14 mouse cellular contexts compared by ENCODE assay signal in the genomic region with DNA sequence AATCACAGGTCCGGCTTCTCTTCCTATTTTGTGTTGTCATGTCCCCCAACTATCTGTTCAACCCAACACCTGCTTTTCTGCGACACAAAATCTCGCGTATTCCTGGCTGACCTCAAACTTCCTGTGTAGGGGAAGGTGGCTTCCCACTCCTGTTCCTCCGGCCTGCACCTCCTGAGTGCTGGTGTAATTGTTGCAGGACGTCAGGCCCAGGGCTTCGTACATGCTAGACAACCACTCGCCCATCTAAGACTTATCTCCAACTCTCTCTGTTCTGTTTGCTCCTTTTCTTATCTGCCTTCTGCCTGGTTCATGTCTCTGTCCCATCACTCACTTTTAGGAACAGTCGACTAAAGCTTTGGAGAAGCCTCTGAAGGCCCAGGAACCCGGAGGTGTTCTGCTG. TPM values are rescaled to one million over a fixed set of nuclear protein-coding genes. Genes with fewer than 3 reads are reported as not detected.
DNase-seq lines count a peak whose midpoint lies in the region; ATAC-seq and TF ChIP-seq lines count a peak whose summit lies in the region.
"Had no signal": no experiment of that assay in that cellular context is flagged by ENCODE, and none has a peak within 500 bp of the region (broad histone marks: within the 10 kb centered on the region; RNA-seq: fewer than 3 reads in every experiment).

No protein-coding gene starts in this region.

- peaks cover 25% of the 10 kb centered on the region for H3K27me3 ChIP-seq in hindbrain, embryonic 14.5 days (ENCODE audit: control insufficient read depth, insufficient read depth, low read length)
- peaks cover 43% of the 10 kb centered on the region for H3K27me3 ChIP-seq in hindbrain, embryonic 13.5 days
- no peaks in the 10 kb centered on the region for H3K27me3 ChIP-seq in ES-Bruce4 (ENCODE audit: control insufficient read depth, insufficient read depth, low read length, poor library complexity, severe bottlenecking)
- peaks cover 47% of the 10 kb centered on the region for H3K27me3 ChIP-seq in liver, embryonic 15.5 days

- no peak for TF ChIP-seq POLR2A in ES-Bruce4 (IDR thresholded peaks at IDR 0.05; ENCODE audit: insufficient read depth, low read length)

- peak overlapping the region; percentile 24; the same call in 1 of the 2 replicates for H3K4me2 ChIP-seq in hindbrain, embryonic 14.5 days (replicated peaks)
- no peak overlapping the region for H3K4me2 ChIP-seq in hindbrain, embryonic 13.5 days
- peak overlapping the region; percentile 65 for H3K4me2 ChIP-seq in liver, embryonic 15.5 days

- no peak for TF ChIP-seq CTCF in ES-Bruce4 (IDR thresholded peaks at IDR 0.05; ENCODE audit: low read depth, low read length)

- H3K9me3 ChIP-seq in hindbrain, embryonic 14.5 days (ENCODE audit: control insufficient read depth, low read length): no peaks in the 10 kb centered on the region
- H3K9me3 ChIP-seq in hindbrain, embryonic 13.5 days: no peaks in the 10 kb centered on the region
- H3K9me3 ChIP-seq in ES-Bruce4 (replicated peaks; ENCODE audit: control insufficient read depth, insufficient read depth, low read length, poor library complexity, severe bottlenecking): no peaks in the 10 kb centered on the region
- H3K9me3 ChIP-seq in liver, embryonic 15.5 days (replicated peaks): no peaks in the 10 kb centered on the region
- H3K9me3 ChIP-seq: midbrain, embryonic 15.5 days had no signal

- no peak overlapping the region for H3K9ac ChIP-seq in hindbrain, embryonic 14.5 days
- H3K9ac ChIP-seq in hindbrain, embryonic 13.5 days: no peak overlapping the region
- no peak overlapping the region for H3K9ac ChIP-seq in ES-Bruce4 (ENCODE audit: low read depth, poor library complexity, severe bottlenecking)
- H3K9ac ChIP-seq in liver, embryonic 15.5 days: no peak overlapping the region
- H3K9ac ChIP-seq: limb, embryonic 12.5 days; midbrain, embryonic 15.5 days had no signal

- H3K4me1 ChIP-seq in hindbrain, embryonic 14.5 days (replicated peaks; ENCODE audit: control insufficient read depth, insufficient read depth, low read length): peaks cover 5% of the 10 kb centered on the region
- H3K4me1 ChIP-seq in hindbrain, embryonic 13.5 days (replicated peaks): peaks cover 6% of the 10 kb centered on the region
- peaks cover 1% of the 10 kb centered on the region for H3K4me1 ChIP-seq in ES-Bruce4 (ENCODE audit: control insufficient read depth, insufficient read depth, low read length)
- H3K4me1 ChIP-seq in liver, embryonic 15.5 days (replicated peaks): peaks cover 29% of the 10 kb centered on the region

- no peaks in the 10 kb centered on the region for H3K36me3 ChIP-seq in hindbrain, embryonic 14.5 days (replicated peaks; ENCODE audit: control insufficient read depth, insufficient read depth)
- no peaks in the 10 kb centered on the region for H3K36me3 ChIP-seq in hindbrain, embryonic 13.5 days
- no peaks in the 10 kb centered on the region for H3K36me3 ChIP-seq in ES-Bruce4 (ENCODE audit: control insufficient read depth, insufficient read depth, low read length, poor library complexity, severe bottlenecking)
- H3K36me3 ChIP-seq in liver, embryonic 15.5 days (replicated peaks): no peaks in the 10 kb centered on the region
- H3K36me3 ChIP-seq: limb, embryonic 12.5 days; midbrain, embryonic 15.5 days had no signal

- no peak overlapping the region for H3K27ac ChIP-seq in hindbrain, embryonic 14.5 days
- no peak overlapping the region for H3K27ac ChIP-seq in hindbrain, embryonic 13.5 days
- no peak overlapping the region for H3K27ac ChIP-seq in ES-Bruce4 (ENCODE audit: insufficient read depth, low read length)
- H3K27ac ChIP-seq in liver, embryonic 15.5 days (replicated peaks): no peak overlapping the region
- H3K27ac ChIP-seq: limb, embryonic 12.5 days; midbrain, embryonic 15.5 days had no signal

- DNase-seq in hindbrain, embryonic 14.5 days (ENCODE audit: low spot score): no peak
- peak; percentile 28 for DNase-seq in CD4-positive helper T cell, adult 2 months (ENCODE audit: low read depth, low spot score)
- no peak for DNase-seq in right cerebral cortex, postnatal 10 days (ENCODE audit: low spot score in 2 of 2)
- DNase-seq in cerebellum, postnatal 4 days (ENCODE audit: low spot score in 2 of 2): no peak
- DNase-seq: cerebellum, postnatal 10 days; kidney, adult 18-20 months; lung, postnatal 14 days had no signal

- ATAC-seq in hindbrain, embryonic 14.5 days (ENCODE audit: low FRiP score): no peak
- ATAC-seq in hindbrain, embryonic 13.5 days (ENCODE audit: low FRiP score): no peak
- ATAC-seq in liver, embryonic 15.5 days (ENCODE audit: insufficient read depth): no peak
- ATAC-seq: midbrain, embryonic 15.5 days had no signal

- TF ChIP-seq EP300 in ES-Bruce4 (IDR thresholded peaks at IDR 0.05; ENCODE audit: insufficient read depth, low read depth, low read length): no peak

- H3K4me3 ChIP-seq in hindbrain, embryonic 14.5 days (replicated peaks; ENCODE audit: low read length): no peak overlapping the region
- H3K4me3 ChIP-seq in hindbrain, embryonic 13.5 days: no peak overlapping the region
- 0 out of 2 replicates have a peak overlapping the region, but pooled peaks have one; percentile 24 for H3K4me3 ChIP-seq in ES-Bruce4 (ENCODE audit: low read depth, low read length)
- peak overlapping the region; percentile 30; the same call in 1 of the 2 replicates for H3K4me3 ChIP-seq in liver, embryonic 15.5 days (replicated peaks)

- 82% methylated on average over 10 of the region's 10 CpGs for WGBS in hindbrain, embryonic 14.5 days
- WGBS in hindbrain, embryonic 13.5 days: 80% methylated on average over 10 of the region's 10 CpGs
- WGBS in liver, embryonic 15.5 days (ENCODE audit: insufficient replicate concordance): 13% methylated on average over 10 of the region's 10 CpGs

RNA-seq across cellular contexts. Expression of a gene that starts 0.9 kb away (rescaled TPM):
- 8.7 and 11.3 TPM in 2 replicates for polyA plus RNA-seq in hindbrain, embryonic 14.5 days (2014; fragmentation: Nextera tagmentation; extraction: Ambion mirVana)
- polyA plus RNA-seq in hindbrain, embryonic 13.5 days (2015; fragmentation: Nextera tagmentation; extraction: Ambion mirVana): 5.6 and 5.7 TPM in 2 replicates
- polyA plus RNA-seq in ES-Bruce4 (2011; ENCODE audit: insufficient read depth, insufficient read length, low read depth, missing spikeins): 4.2 and 8.6 TPM in 2 replicates
- 2.0 and 2.4 TPM in 2 replicates for polyA plus RNA-seq in liver, embryonic 15.5 days (2015; fragmentation: Nextera tagmentation; extraction: Ambion mirVana)
- polyA plus RNA-seq: heart, postnatal 0 days had no signal

RNA-seq across cellular contexts. Expression of a gene that starts 4.5 kb away (rescaled TPM):
- polyA plus RNA-seq in hindbrain, embryonic 14.5 days (2014; fragmentation: Nextera tagmentation; extraction: Ambion mirVana): 37.7 and 48.0 TPM in 2 replicates
- polyA plus RNA-seq in hindbrain, embryonic 13.5 days (2015; fragmentation: Nextera tagmentation; extraction: Ambion mirVana): 78.6 and 79.2 TPM in 2 replicates
- 147 and 152 TPM in 2 replicates for polyA plus RNA-seq in ES-Bruce4 (2011; ENCODE audit: insufficient read depth, insufficient read length, low read depth, missing spikeins)
- polyA plus RNA-seq in liver, embryonic 15.5 days (2015; fragmentation: Nextera tagmentation; extraction: Ambion mirVana): 6.6 and 7.0 TPM in 2 replicates

RNA-seq across cellular contexts. Expression of a gene that starts 6.4 kb away (rescaled TPM):
- polyA plus RNA-seq in hindbrain, embryonic 14.5 days (2014; fragmentation: Nextera tagmentation; extraction: Ambion mirVana): 0.50 and 0.57 TPM in 2 replicates
- polyA plus RNA-seq in hindbrain, embryonic 13.5 days (2015; fragmentation: Nextera tagmentation; extraction: Ambion mirVana): 0.49 and 0.54 TPM in 2 replicates
- polyA plus RNA-seq in ES-Bruce4 (2011; ENCODE audit: insufficient read depth, insufficient read length, low read depth, missing spikeins): 2.2 and 2.6 TPM in 2 replicates
- 0.07 and 0.13 TPM in 2 replicates for polyA plus RNA-seq in liver, embryonic 15.5 days (2015; fragmentation: Nextera tagmentation; extraction: Ambion mirVana)

RNA-seq across cellular contexts. Expression of a gene that starts 27.8 kb away (rescaled TPM):
- polyA plus RNA-seq in hindbrain, embryonic 14.5 days (2014; fragmentation: Nextera tagmentation; extraction: Ambion mirVana): 0.94 and 1.2 TPM in 2 replicates
- 0.96 and 1.7 TPM in 2 replicates for polyA plus RNA-seq in hindbrain, embryonic 13.5 days (2015; fragmentation: Nextera tagmentation; extraction: Ambion mirVana)
- polyA plus RNA-seq in ES-Bruce4 (2011; ENCODE audit: insufficient read depth, insufficient read length, low read depth, missing spikeins): 2.2 and 3.4 TPM in 2 replicates
- polyA plus RNA-seq in liver, embryonic 15.5 days (2015; fragmentation: Nextera tagmentation; extraction: Ambion mirVana): 15.1 and 16.7 TPM in 2 replicates

RNA-seq across cellular contexts. Expression of a gene that starts 29.8 kb away (rescaled TPM):
- 0.33 and 0.67 TPM in 2 replicates for polyA plus RNA-seq in hindbrain, embryonic 14.5 days (2014; fragmentation: Nextera tagmentation; extraction: Ambion mirVana)
- 0.18 and 0.38 TPM in 2 replicates for polyA plus RNA-seq in hindbrain, embryonic 13.5 days (2015; fragmentation: Nextera tagmentation; extraction: Ambion mirVana)
- polyA plus RNA-seq in ES-Bruce4 (2011; ENCODE audit: insufficient read depth, insufficient read length, low read depth, missing spikeins): 0.55 and 0.63 TPM in 2 replicates
- not detected in 2 replicates for polyA plus RNA-seq in liver, embryonic 15.5 days (2015; fragmentation: Nextera tagmentation; extraction: Ambion mirVana)
- polyA plus RNA-seq: heart, postnatal 0 days; stomach, embryonic 14.5 days had no signal

Comparison
In these comparisons a context has a peak if more than half of its experiments do, and no peak if none do; other contexts are left out.
1. H3K4me3 ChIP-seq: peak in ES-Bruce4 (single experiment) and liver, embryonic 15.5 days (single experiment); none in hindbrain, embryonic 14.5 days (single experiment) and hindbrain, embryonic 13.5 days (single experiment).